Mouse (Mus musculus) kidney, postnatal 25 days (tissue): ENCODE measurements around the gene Tubal3.

ENCODE experiments used
- DNase-seq, 2 experiments: peaks; one replicate each; pipeline ENCODE4 v3.0.0; 2021; ENCODE audit warnings: mixed read lengths in 2 of 2

Tubal3 gene

GRCm38 (mm10) chr13:3925632-3926031 lies 7.6 kb downstream of the Tubal3 start:
- DNase-seq: no peak

GRCm38 (mm10) chr13:3926046-3926445 lies 8.0 kb downstream of the Tubal3 start:
- DNase-seq: no peak

- no peak for DNase-seq
Measured at GRCm38 (mm10) chr13:3944699-3945098, 26.6 kb downstream of the Tubal3 start.

DNA sequence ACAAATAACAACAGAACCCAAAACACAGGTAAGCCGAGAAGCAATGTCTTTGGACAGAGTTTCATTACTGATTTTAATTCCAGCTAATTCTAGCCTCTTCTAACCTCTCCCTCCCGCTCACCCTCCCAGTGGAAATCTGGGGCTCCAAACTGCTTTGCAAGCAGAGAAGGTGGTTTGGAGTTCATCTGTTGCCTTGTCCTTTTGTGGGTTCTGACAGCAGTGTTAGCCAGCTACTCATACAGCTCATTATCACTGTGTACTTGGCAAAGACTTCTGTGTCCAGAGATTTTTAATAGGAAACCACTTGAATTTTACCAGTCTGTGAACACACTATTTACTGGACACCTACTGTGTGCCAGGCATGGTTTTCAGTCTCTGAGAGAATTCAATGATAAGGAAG lies 27.2 kb downstream of the Tubal3 start, which contains the start of gene Ucn3:
Gene Ucn3 (minus strand): TSS at position 101 of the 400 bp plus-strand sequence.
- DNase-seq: no peak

DNA sequence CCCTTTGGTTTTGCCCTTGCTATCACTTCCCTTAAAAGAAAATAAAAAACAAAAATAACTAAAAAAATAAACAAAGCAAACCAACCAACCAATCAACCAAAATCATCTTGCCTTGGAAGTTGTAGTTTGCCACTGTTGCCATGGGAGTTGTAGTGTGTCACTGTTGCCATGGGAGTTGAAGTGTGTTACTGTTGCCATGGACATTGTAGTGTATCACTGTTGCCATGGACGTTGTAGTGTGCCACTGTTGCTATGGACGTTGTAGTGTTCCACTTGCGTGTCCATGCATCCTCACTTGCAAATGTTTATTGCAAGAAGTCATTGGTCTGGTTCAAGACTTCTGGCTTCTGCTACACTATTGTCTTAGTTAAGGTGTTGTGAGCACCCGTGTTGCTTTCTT lies 29.2 kb downstream of the Tubal3 start:
- no peak for DNase-seq

DNA sequence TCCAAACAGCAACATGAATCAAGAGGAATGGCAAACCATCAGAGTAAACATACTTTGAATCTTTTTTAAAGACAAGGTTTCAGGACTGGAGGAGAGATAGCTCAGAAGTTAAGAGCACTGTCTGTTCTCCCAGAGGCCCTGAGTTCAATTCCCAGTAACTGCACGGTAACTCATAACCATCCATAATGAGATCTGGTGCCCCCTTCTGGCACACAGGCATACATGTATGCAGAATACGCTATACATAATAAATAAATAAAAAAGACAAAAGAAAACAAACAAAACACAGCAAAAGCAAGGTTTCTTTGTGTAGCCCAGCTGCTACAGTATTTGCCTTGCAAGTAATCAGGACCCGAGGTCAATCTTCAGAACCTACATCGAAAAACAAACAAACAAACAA lies 31.4 kb downstream of the Tubal3 start:
- no peak for DNase-seq

DNA sequence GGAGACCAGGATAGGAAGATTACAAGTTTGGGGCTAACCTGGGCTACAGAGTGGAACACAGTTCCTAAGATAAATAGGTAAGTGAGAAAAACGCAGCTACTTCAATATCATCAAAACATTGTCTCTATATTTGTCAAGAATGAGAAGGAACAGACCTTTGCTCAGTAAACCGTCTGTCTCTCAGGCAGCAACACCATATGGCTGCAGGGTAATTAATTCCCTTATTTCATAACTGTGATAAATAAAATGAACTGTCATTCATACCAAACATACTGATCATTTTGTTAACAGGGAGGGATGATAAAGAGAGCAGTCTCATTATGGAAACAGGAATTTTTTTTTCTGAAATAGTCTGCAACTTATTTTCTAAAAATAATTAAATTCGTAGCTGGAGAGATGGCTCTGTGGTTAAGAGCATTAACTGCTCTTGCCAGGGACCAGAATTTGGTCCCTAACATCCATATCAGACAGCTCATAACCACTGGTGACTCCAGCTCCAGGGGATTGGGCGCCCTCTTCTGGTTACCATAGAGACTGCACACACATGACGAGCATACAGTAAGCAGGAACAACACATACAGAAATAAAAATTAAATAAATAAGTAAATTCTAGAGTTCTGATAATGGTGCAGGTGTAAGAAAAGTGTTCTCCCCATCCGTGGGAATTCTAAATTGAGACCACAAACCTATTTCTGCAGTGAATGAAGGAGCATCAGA lies 33.3 kb downstream of the Tubal3 start:
- no peak for DNase-seq

DNA sequence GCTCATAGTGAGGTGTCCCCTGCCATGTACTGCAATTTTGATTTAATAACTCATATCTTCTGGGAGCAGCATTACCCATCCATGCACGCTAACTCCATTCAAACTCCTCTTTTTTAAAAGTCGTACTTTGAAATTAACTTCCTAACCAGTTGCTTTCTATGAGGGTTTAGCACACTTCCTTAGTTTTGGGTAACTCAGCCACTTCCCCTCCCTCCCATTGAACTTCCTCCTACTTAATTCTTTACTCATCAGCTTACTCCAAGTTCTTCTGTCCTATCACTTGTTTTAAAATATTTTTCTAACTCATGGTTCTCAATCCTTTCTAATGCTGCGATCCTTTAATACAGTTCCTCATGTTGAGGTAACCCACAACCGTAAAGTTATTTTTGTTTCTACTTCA lies 50.8 kb downstream of the Tubal3 start:
- no peak for DNase-seq
